Mouse (Mus musculus) megakaryocyte, embryonic 14.5 days (primary cell): ENCODE data around the gene Klhl29.

Source experiments
- FLI1 ChIP-seq: IDR thresholded peaks from 2 replicates; pipeline ENCODE4 v1.6.1; 2012; ENCODE audit warnings: low read length, inconsistent platforms, mixed read lengths
- GATA1 ChIP-seq: IDR thresholded peaks from 3 replicates; pipeline ENCODE4 v1.6.1; 2012; ENCODE audit warnings: mixed read lengths, low read length, inconsistent platforms, borderline replicate concordance

- TF ChIP-seq GATA1 (no peak), FLI1 (no peak)
Observed at GRCm38 (mm10) chr12:5120249-5120648, 255.2 kb downstream of the Klhl29 start.
